Mouse (Mus musculus): ENCODE data around the gene Sema4b. TPM values are rescaled to one million over a fixed set of nuclear protein-coding genes. Genes with fewer than 3 reads are reported as not detected.

Sema4b gene
- polyA plus RNA-seq, 1 experiment from 2014 or later = 23.8 TPM

DNA sequence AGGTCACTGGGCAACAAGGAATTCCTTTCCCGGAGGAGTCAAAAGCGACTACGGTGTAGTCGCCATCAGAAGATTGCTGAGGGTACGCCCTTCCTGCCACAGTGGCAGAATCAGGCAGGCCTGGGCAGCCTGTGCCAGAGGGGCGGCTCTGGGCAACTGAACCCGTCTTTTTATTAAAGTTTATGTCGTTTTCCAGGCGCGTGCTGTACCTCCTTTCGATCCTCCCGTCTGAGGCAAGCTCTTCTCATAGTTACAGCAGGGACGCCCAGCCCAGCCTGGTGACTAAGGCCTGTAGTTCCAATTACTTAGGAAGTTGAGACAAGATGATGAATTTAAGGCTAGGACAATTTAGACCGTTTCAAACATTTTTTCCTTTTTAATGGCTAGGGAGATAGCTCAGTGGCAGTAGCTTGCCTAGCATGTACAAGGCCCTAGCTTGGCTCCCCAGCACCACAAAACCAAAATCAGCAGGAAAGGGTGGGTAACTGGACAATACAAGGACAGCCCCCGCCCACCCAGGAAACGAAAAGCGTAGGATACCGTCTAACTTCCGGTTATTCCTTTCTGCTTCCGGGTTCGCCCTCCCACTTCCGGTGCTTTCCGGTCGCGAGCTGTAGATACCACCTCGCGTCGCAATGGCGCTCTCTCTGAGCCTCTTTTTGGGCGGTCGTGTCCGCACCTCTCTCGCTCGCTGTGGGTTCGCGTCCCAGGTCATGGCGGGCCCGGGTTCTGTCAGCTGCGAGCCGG lies 74.2 kb downstream of the Sema4b start, which contains the start of gene Ngrn:
TSS of gene Ngrn (plus strand) at position 591 of the 747 bp plus-strand sequence.
- Histone ChIP-seq H3K36me3 (peaks cover 16% of the 10 kb centered on the region), H3K4me1 (peaks cover 5% of the 10 kb centered on the region), H3K4me2 (peak within 1 kb of the TSS; percentile 79), H3K9ac (peak within 1 kb of the TSS; percentile 70), H3K27ac (peak within 1 kb of the TSS; percentile 82), H3K9me3 (no peaks in the 10 kb centered on the region), H3K4me3 (replicated peaks) (peak within 1 kb of the TSS; percentile 88), H3K27me3 (replicated peaks) (peaks cover 10% of the 10 kb centered on the region; the same call in 1 of the 2 replicates)
- peak; percentile 88 for ATAC-seq (ENCODE audit: insufficient read depth, low FRiP score, low read depth)
- WGBS = 25% methylated on average over 40 of the region's 40 CpGs

DNA sequence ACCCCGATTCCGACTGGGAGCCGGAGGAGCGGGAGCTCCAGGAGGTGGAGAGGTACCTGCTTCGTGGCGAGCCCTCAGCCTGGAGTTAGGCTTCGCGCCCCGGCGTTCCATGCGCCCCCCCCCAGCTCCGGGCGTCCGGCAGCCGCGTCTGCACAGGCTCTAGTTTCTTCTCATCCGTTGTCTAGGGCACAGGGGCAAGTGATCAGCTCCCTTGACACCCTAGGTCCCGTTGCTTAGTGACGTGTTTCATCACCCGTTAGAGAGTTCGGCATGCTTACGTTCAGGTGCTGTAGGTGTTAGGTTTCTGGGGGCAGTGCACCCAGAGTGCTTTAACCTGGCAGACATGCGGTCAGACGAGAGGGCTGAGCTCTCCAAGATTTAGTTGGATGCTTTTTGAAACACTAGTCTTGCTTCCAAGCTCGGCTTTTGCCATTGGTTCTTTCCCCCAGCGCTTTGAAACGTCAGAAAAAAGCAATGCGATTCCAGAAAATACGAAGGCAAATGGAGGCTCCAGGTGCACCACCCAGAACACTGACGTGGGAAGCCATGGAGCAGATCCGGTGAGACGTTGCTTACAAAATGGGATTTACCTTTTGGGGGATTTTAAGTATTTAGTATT lies 74.8 kb downstream of the Sema4b start:
- Histone ChIP-seq H3K4me2 (peak overlapping the region; percentile 79), H3K9ac (peak overlapping the region; percentile 70), H3K27ac (peak overlapping the region; percentile 82), H3K36me3 (peaks cover 23% of the 10 kb centered on the region), H3K27me3 (replicated peaks) (peaks cover 10% of the 10 kb centered on the region; the same call in 1 of the 2 replicates), H3K9me3 (no peaks in the 10 kb centered on the region), H3K4me1 (peaks cover 5% of the 10 kb centered on the region), H3K4me3 (replicated peaks) (peak overlapping the region; percentile 88)
- ATAC-seq (ENCODE audit: insufficient read depth, low FRiP score, low read depth) = peak; percentile 36; the same call in 1 of the 2 replicates
- 1% methylated on average over 32 of the region's 32 CpGs for WGBS

DNA sequence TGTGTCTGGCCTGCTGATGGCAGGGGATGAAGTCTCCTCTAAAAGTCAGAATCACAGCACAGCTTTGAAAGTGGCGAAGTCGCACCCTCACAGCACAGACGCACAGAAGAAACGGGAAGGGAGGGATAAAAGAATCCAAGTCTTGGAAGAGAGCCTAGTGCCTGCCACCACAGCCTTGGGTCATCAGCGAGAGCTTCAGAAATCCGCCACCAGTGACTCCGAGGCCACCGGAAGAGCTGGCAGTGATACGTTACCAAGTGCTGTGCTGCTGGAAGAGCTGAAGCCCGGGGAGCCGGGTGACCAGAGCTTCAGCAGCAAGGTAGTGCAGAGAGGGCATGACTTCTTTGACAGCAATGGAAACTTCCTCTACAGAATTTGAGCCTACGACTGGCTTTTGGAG lies 78.0 kb downstream of the Sema4b start:
- Histone ChIP-seq H3K4me2 (no peak overlapping the region), H3K27ac (no peak overlapping the region), H3K27me3 (replicated peaks) (no peaks in the 10 kb centered on the region), H3K9ac (no peak overlapping the region), H3K9me3 (no peaks in the 10 kb centered on the region), H3K36me3 (peaks cover 27% of the 10 kb centered on the region), H3K4me3 (replicated peaks) (no peak overlapping the region), H3K4me1 (peaks cover 5% of the 10 kb centered on the region)
- no peak for ATAC-seq (ENCODE audit: insufficient read depth, low FRiP score, low read depth)
- WGBS = 92% methylated on average over 12 of the region's 12 CpGs

DNA sequence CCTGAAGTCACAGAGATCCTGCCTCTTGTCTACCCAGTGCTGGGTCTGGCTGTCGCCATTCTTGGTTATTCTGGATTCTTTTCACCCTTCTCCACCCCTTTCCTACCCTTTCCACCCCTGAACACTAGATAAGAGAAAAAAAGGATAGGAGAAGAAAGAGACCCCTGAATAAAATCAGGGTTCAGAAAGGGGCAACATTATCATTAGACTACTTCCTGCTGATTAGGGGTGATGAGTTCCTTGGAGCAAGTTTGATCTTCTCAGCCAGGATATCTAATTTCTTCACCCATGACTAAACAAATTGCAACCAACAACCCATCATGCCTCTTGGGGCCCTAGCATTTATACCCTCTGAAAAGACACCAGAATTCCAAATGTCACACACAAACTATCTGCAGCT lies 81.1 kb downstream of the Sema4b start:
- H3K27ac ChIP-seq = no peak overlapping the region
- no peaks in the 10 kb centered on the region for H3K27me3 ChIP-seq (replicated peaks)
- H3K9ac ChIP-seq = no peak overlapping the region
- ATAC-seq (ENCODE audit: insufficient read depth, low FRiP score, low read depth) = no peak
- H3K4me1 ChIP-seq = no peaks in the 10 kb centered on the region; the same call in 1 of the 2 replicates
- H3K36me3 ChIP-seq = peaks cover 27% of the 10 kb centered on the region
- no peak overlapping the region for H3K4me3 ChIP-seq (replicated peaks)
- no peak overlapping the region for H3K4me2 ChIP-seq
- no peaks in the 10 kb centered on the region for H3K9me3 ChIP-seq
- WGBS = 70% methylated on average over 1 of the region's 1 CpGs

DNA sequence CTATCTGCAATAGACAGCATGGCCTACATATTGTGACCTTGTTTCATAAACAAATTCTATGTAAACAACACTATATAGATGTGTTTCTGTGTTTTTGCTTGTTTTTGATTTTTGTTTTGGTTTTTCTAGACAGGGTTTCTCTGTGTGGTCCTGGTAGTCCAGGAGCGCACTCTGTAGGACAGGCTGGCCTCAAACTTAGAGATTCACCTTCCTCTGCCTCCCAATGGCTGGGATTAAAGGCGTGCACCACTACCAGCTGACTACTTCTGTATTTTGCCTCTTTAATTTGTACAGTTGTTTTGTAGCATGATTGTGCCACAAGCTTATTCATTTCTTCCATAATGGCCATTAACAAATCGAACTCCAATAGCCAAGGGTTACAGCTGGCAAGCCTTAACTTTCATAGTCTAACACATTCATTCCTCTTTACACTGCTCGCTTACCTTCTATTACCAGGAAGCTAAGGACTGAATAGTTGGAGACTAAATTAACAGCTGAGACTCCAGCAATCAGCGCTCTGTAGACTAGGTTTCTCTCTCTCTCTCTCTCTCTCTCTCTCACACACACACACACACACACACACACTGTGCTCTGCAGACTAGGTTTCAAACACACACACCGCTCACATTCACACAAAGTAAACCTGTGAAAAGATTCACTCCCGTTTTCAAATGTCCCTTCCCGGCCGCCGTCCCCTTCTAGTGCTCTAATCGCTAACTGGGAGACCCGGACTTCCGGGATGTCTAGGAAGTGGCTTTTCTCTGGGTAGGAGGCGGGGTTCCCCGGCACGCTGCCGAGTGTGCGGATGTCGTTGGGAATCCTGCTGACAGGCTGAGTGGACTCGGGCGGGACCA lies 82.5 kb downstream of the Sema4b start, which contains the start of gene Vps33b:
TSS of gene Vps33b (plus strand) at position 753 of the 854 bp plus-strand sequence.
- peak within 1 kb of the TSS; percentile 84 for H3K4me2 ChIP-seq
- peak within 1 kb of the TSS; percentile 81 for H3K4me3 ChIP-seq (replicated peaks)
- H3K27ac ChIP-seq = peak within 1 kb of the TSS; percentile 51
- H3K9ac ChIP-seq = peak within 1 kb of the TSS; percentile 72
- H3K4me1 ChIP-seq = no peaks in the 10 kb centered on the region; the same call in 1 of the 2 replicates
- peak; percentile 92 for ATAC-seq (ENCODE audit: insufficient read depth, low FRiP score, low read depth)
- H3K27me3 ChIP-seq (replicated peaks) = no peaks in the 10 kb centered on the region
- no peaks in the 10 kb centered on the region for H3K9me3 ChIP-seq
- WGBS = 4% methylated on average over 21 of the region's 21 CpGs
- H3K36me3 ChIP-seq = peaks cover 31% of the 10 kb centered on the region

DNA sequence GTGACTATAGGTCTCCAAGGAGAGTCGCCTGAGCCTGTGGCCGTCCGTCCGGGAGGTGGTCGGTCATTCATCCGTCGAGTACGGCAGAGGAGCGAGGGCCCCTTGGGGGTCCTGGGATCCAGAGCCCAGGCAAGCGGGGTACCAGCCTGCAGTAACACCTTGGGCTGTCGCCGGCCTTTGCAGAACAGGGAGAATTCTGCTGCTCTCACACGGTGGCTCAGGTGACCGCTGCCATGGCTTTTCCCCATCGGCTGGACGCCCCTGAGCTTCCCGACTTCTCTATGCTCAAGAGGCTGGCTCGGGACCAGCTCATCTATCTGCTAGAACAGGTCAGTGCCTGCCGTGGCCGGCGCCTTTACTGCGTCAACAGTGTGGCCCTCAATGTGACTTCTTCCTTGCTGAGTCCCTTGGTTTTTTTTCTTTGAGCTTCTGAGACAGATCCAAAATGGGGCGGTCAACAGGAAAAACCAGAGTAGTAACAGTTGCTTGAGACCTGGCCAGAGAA lies 83.2 kb downstream of the Sema4b start:
- peak overlapping the region; percentile 81 for H3K4me3 ChIP-seq (replicated peaks)
- H3K4me1 ChIP-seq = no peaks in the 10 kb centered on the region; the same call in 1 of the 2 replicates
- peak overlapping the region; percentile 72 for H3K9ac ChIP-seq
- no peaks in the 10 kb centered on the region for H3K9me3 ChIP-seq
- under 1% methylated on average over 23 of the region's 23 CpGs for WGBS
- H3K4me2 ChIP-seq = peak overlapping the region; percentile 84
- peaks cover 31% of the 10 kb centered on the region for H3K36me3 ChIP-seq
- H3K27ac ChIP-seq = peak overlapping the region; percentile 51
- ATAC-seq (ENCODE audit: insufficient read depth, low FRiP score, low read depth) = peak; percentile 44; the same call in 1 of the 2 replicates
- H3K27me3 ChIP-seq (replicated peaks) = no peaks in the 10 kb centered on the region

DNA sequence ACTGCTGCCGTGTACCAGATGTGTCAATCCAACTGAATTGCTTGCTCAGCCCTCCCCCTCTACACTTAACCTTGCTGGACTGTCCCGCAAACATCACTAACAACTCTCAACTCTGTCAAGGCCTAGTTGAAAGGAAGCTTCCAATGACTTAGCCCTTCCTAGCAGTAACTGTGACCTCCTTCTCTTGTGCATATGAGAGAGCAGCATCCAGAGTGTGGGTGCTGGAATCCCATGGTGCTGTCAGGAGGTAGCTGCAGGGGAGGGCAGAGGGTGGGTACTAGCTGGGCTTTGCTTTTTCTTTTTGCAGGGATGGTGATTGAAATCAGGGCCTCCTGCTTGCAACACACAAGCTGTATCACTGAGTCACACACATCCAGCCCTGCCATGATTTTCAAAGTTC lies 86.8 kb downstream of the Sema4b start:
- no peaks in the 10 kb centered on the region for H3K9me3 ChIP-seq
- H3K4me3 ChIP-seq (replicated peaks) = no peak overlapping the region
- H3K4me1 ChIP-seq = no peaks in the 10 kb centered on the region; the same call in 1 of the 2 replicates
- no peak overlapping the region for H3K4me2 ChIP-seq
- ATAC-seq (ENCODE audit: insufficient read depth, low FRiP score, low read depth) = no peak
- H3K9ac ChIP-seq = no peak overlapping the region
- 88% methylated on average over 2 of the region's 2 CpGs for WGBS
- H3K27me3 ChIP-seq (replicated peaks) = no peaks in the 10 kb centered on the region
- H3K27ac ChIP-seq = no peak overlapping the region
- H3K36me3 ChIP-seq = peaks cover 32% of the 10 kb centered on the region

Other genes starting within 250 kb of the Sema4b start
- 14.9 and 15.8 TPM in 2 replicates for gene Zfp710, start 162.0 kb upstream of the Sema4b start, polyA plus RNA-seq (2015; fragmentation: Nextera tagmentation; extraction: Ambion mirVana)
- 595 and 631 TPM in 2 replicates for gene Idh2, start 71.4 kb upstream of the Sema4b start, polyA plus RNA-seq (2015; fragmentation: Nextera tagmentation; extraction: Ambion mirVana)
- gene Cib1, start 46.0 kb downstream of the Sema4b start, polyA plus RNA-seq (2015; fragmentation: Nextera tagmentation; extraction: Ambion mirVana) = 157 and 158 TPM in 2 replicates
- gene Gdpgp1, start 46.0 kb downstream of the Sema4b start, polyA plus RNA-seq (2015; fragmentation: Nextera tagmentation; extraction: Ambion mirVana) = 5.2 and 5.3 TPM in 2 replicates
- gene Ttll13, start 59.5 kb downstream of the Sema4b start, polyA plus RNA-seq (2015; fragmentation: Nextera tagmentation; extraction: Ambion mirVana) = 1.1 and 1.6 TPM in 2 replicates
- 47.3 and 52.0 TPM in 2 replicates for gene Ngrn, start 74.4 kb downstream of the Sema4b start, polyA plus RNA-seq (2015; fragmentation: Nextera tagmentation; extraction: Ambion mirVana)
- gene Vps33b, start 82.8 kb downstream of the Sema4b start, polyA plus RNA-seq (2015; fragmentation: Nextera tagmentation; extraction: Ambion mirVana) = 12.9 and 15.6 TPM in 2 replicates
- 139 and 142 TPM in 2 replicates for gene Prc1, start 107.6 kb downstream of the Sema4b start, polyA plus RNA-seq (2015; fragmentation: Nextera tagmentation; extraction: Ambion mirVana)
- 10.0 and 13.8 TPM in 2 replicates for gene Rccd1, start 137.6 kb downstream of the Sema4b start, polyA plus RNA-seq (2015; fragmentation: Nextera tagmentation; extraction: Ambion mirVana)
- gene Unc45a, start 154.2 kb downstream of the Sema4b start, polyA plus RNA-seq (2015; fragmentation: Nextera tagmentation; extraction: Ambion mirVana) = 35.5 and 38.3 TPM in 2 replicates
- 16.4 and 20.1 TPM in 2 replicates for gene Hddc3, start 156.3 kb downstream of the Sema4b start, polyA plus RNA-seq (2015; fragmentation: Nextera tagmentation; extraction: Ambion mirVana)
- gene Man2a2, start 184.5 kb downstream of the Sema4b start, polyA plus RNA-seq (2015; fragmentation: Nextera tagmentation; extraction: Ambion mirVana) = 16.3 and 16.4 TPM in 2 replicates
- 12.5 and 13.5 TPM in 2 replicates for gene Fes, start 201.1 kb downstream of the Sema4b start, polyA plus RNA-seq (2015; fragmentation: Nextera tagmentation; extraction: Ambion mirVana)
- gene Furin, start 218.6 kb downstream of the Sema4b start, polyA plus RNA-seq (2015; fragmentation: Nextera tagmentation; extraction: Ambion mirVana) = 11.6 and 12.5 TPM in 2 replicates